Mouse (Mus musculus): Measurements from ENCODE around the gene Arf1.

DNA sequence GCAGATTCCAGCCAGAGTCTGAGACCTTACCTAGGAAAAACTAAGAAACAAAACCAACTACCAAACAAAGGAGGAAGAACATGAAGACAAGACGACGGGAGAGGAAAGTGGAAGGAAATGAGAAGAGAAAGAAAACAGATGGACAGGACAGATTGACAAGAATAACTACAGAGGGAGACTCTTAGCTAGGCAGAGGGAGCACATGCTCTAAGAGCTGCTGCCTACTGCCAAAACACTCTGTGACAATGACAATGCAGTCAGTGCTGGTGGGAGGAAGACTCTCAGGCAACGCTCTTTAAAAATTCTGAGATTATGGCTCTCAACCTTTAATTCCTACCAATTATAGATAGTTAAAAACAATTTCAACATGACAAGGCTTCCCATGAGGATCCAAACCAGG, 11.1 kb downstream of the Arf1 start:
- TF ChIP-seq POLR2A (IDR thresholded peaks at IDR 0.05; ENCODE audit: extremely low read depth, insufficient read depth, low read length) (no peak), CTCF (IDR thresholded peaks at IDR 0.05; ENCODE audit: low read depth, low read length) (no peak)
